Mouse (Mus musculus) adrenal gland, adult 8-10 months (tissue): ENCODE data around the gene Adk. TPM values are rescaled to one million over a fixed set of nuclear protein-coding genes. Genes with fewer than 3 reads are reported as not detected.

Experiments
- DNase-seq: peaks from one replicate; pipeline ENCODE4 v3.0.0; 2022
- total RNA-seq, 4 experiments: library from RNA; stranded (reverse); gene quantifications; 2 replicates each; pipeline ENCODE4 v1.2.4; 2022

The Adk gene
- total RNA-seq: 100 to 1,000 TPM; 151 to 212 (median 178) TPM

- peak; percentile 91 for DNase-seq
These were observed at the start of gene Adk, which contains the start of gene Ap3m1 for GRCm38 (mm10) chr14:21052112-21052780. TSS of gene Adk (plus strand) at chr14:21052574. TSS of gene Ap3m1 (minus strand) at chr14:21052508.

GRCm38 (mm10) chr14:21013800-21014334, 38.5 kb upstream of the Adk start:
- no peak for DNase-seq

GRCm38 (mm10) chr14:21017871-21018270, 34.5 kb upstream of the Adk start:
- DNase-seq: no peak

GRCm38 (mm10) chr14:21018977-21019376, 33.4 kb upstream of the Adk start:
- no peak for DNase-seq

- DNase-seq: no peak
These were observed 31.9 kb upstream of the Adk start for GRCm38 (mm10) chr14:21020435-21020834.

GRCm38 (mm10) chr14:21027542-21027941, 24.8 kb upstream of the Adk start:
- no peak for DNase-seq

GRCm38 (mm10) chr14:21029025-21029659, 23.2 kb upstream of the Adk start:
- DNase-seq: no peak

GRCm38 (mm10) chr14:21031783-21032511, 20.4 kb upstream of the Adk start:
- DNase-seq: peak; percentile 55

GRCm38 (mm10) chr14:21034271-21034670, 18.1 kb upstream of the Adk start:
- no peak for DNase-seq

GRCm38 (mm10) chr14:21034791-21035190, 17.6 kb upstream of the Adk start:
- no peak for DNase-seq

GRCm38 (mm10) chr14:21039077-21039476, 13.3 kb upstream of the Adk start:
- DNase-seq: no peak

- DNase-seq: no peak
These were observed 12.8 kb upstream of the Adk start for GRCm38 (mm10) chr14:21039623-21040022.

GRCm38 (mm10) chr14:21047840-21048239, 4.5 kb upstream of the Adk start:
- no peak for DNase-seq

GRCm38 (mm10) chr14:21048879-21049278, 3.5 kb upstream of the Adk start:
- DNase-seq: no peak

- no peak for DNase-seq
These were observed 1.6 kb upstream of the Adk start for GRCm38 (mm10) chr14:21050734-21051133.

GRCm38 (mm10) chr14:21051380-21052111, 828 bp upstream of the Adk start:
- DNase-seq: no peak

- peak; percentile 69 for DNase-seq
These were observed 382 bp downstream of the Adk start for GRCm38 (mm10) chr14:21052781-21053130.

GRCm38 (mm10) chr14:21053151-21053550, 777 bp downstream of the Adk start:
- DNase-seq: no peak

GRCm38 (mm10) chr14:21053586-21053985, 1.2 kb downstream of the Adk start:
- DNase-seq: no peak

- DNase-seq: no peak
These were observed 6.6 kb downstream of the Adk start for GRCm38 (mm10) chr14:21058972-21059371.

- no peak for DNase-seq
These were observed 10.6 kb downstream of the Adk start for GRCm38 (mm10) chr14:21062766-21063513.

- no peak for DNase-seq
These were observed 11.9 kb downstream of the Adk start for GRCm38 (mm10) chr14:21064321-21064720.
